Comparison of ENCODE assay signal across 10 mouse cellular contexts in genomic region chr10:75116842-75117457, GRCm38 (mm10). TPM values are rescaled to one million over a fixed set of nuclear protein-coding genes. Genes with fewer than 3 reads are reported as not detected.
DNase-seq lines count a peak whose midpoint lies in the region; ATAC-seq and TF ChIP-seq lines count a peak whose summit lies in the region.
"Had no signal": no experiment of that assay in that cellular context is flagged by ENCODE, and none has a peak within 500 bp of the region (broad histone marks: within the 10 kb centered on the region; RNA-seq: fewer than 3 reads in every experiment).

No protein-coding gene starts in this region.

- WGBS in lung, embryonic 14.5 days, result 40% methylated on average over 7 of the region's 7 CpGs
- 41% methylated on average over 7 of the region's 7 CpGs for WGBS in stomach, embryonic 16.5 days
- WGBS in thymus, adult 2 months, result 92% methylated on average over 7 of the region's 7 CpGs

- peaks cover 15% of the 10 kb centered on the region; the same call in 1 of the 2 replicates for H3K4me1 ChIP-seq in lung, embryonic 14.5 days (ENCODE audit: insufficient read depth)
- peaks cover 27% of the 10 kb centered on the region for H3K4me1 ChIP-seq in stomach, embryonic 16.5 days (ENCODE audit: control insufficient read depth, insufficient read depth, low read length)
- no peaks in the 10 kb centered on the region; the same call in 1 of the 2 replicates for H3K4me1 ChIP-seq in thymus, adult 2 months (replicated peaks; ENCODE audit: control insufficient read depth, insufficient read depth, low read length)

- H3K4me3 ChIP-seq in lung, embryonic 14.5 days (ENCODE audit: low read depth, low read length), result no peak overlapping the region
- 0 out of 2 replicates have a peak overlapping the region, but pooled peaks have one; percentile 7 for H3K4me3 ChIP-seq in gastrocnemius, adult 2 months
- no peak overlapping the region for H3K4me3 ChIP-seq in stomach, embryonic 16.5 days (replicated peaks; ENCODE audit: low read length)
- H3K4me3 ChIP-seq in thymus, adult 2 months (ENCODE audit: control insufficient read depth, insufficient read depth, low read length), result no peak overlapping the region

- no peak for TF ChIP-seq POLR2A in thymus, adult 2 months (IDR thresholded peaks at IDR 0.05; ENCODE audit: control insufficient read depth, extremely low read depth, insufficient read depth, low read length, poor library complexity)

- peak; percentile 55 for DNase-seq in lung, embryonic 14.5 days
- no peak for DNase-seq in lung, postnatal 14 days
- DNase-seq in gastrocnemius, adult 2 months, result no peak
- DNase-seq in heart, postnatal 4 days, result peak; percentile 52
- DNase-seq in cerebellum, adult 11-12 months, result no peak
- no peak for DNase-seq in thymus, adult 2 months
- DNase-seq: cerebellum, adult 8-10 months had no signal

- intact Hi-C loops in gastrocnemius, adult 2 months (cut with DNase I), result no loop called here

- no peak overlapping the region for H3K9ac ChIP-seq in lung, embryonic 14.5 days
- no peak overlapping the region for H3K9ac ChIP-seq in stomach, embryonic 16.5 days (ENCODE audit: low read length)
- H3K9ac ChIP-seq: hindbrain, embryonic 14.5 days had no signal

- no peak overlapping the region for H3K4me2 ChIP-seq in lung, embryonic 14.5 days
- H3K4me2 ChIP-seq in stomach, embryonic 16.5 days (ENCODE audit: low read depth, low read length), result no peak overlapping the region
- H3K4me2 ChIP-seq: hindbrain, embryonic 14.5 days had no signal

- ATAC-seq in lung, embryonic 14.5 days (ENCODE audit: insufficient read depth), result peak; percentile 53
- peak; percentile 16; the same call in 1 of the 2 replicates for ATAC-seq in stomach, embryonic 16.5 days (ENCODE audit: insufficient read depth, low FRiP score)
- ATAC-seq: midbrain, embryonic 16.5 days had no signal

- no peaks in the 10 kb centered on the region for H3K27me3 ChIP-seq in lung, embryonic 14.5 days (ENCODE audit: insufficient read depth, low read length)
- H3K27me3 ChIP-seq in stomach, embryonic 16.5 days (ENCODE audit: control insufficient read depth, insufficient read depth, low read length), result no peaks in the 10 kb centered on the region
- H3K27me3 ChIP-seq in thymus, adult 2 months (ENCODE audit: control insufficient read depth, insufficient read depth, low read length), result no peaks in the 10 kb centered on the region

- peaks cover 12% of the 10 kb centered on the region; the same call in 1 of the 2 replicates for H3K36me3 ChIP-seq in lung, embryonic 14.5 days (ENCODE audit: insufficient read depth)
- no peaks in the 10 kb centered on the region for H3K36me3 ChIP-seq in stomach, embryonic 16.5 days (ENCODE audit: control insufficient read depth, insufficient read depth, low read length)
- H3K36me3 ChIP-seq in thymus, adult 2 months (ENCODE audit: control insufficient read depth, insufficient read depth, low read length), result no peaks in the 10 kb centered on the region

- H3K27ac ChIP-seq in lung, embryonic 14.5 days (ENCODE audit: low read depth), result peak overlapping the region; percentile 8
- H3K27ac ChIP-seq in gastrocnemius, adult 2 months, result peak overlapping the region; percentile 35
- H3K27ac ChIP-seq in stomach, embryonic 16.5 days (ENCODE audit: low read length), result peak overlapping the region; percentile 71
- H3K27ac ChIP-seq in thymus, adult 2 months (ENCODE audit: control insufficient read depth, insufficient read depth, low read length), result no peak overlapping the region
- H3K27ac ChIP-seq: hindbrain, embryonic 14.5 days had no signal

- TF ChIP-seq CTCF in lung, embryonic 14.5 days (IDR thresholded peaks at IDR 0.05; ENCODE audit: low read depth), result no peak
- TF ChIP-seq CTCF in gastrocnemius, adult 2 months (IDR thresholded peaks at IDR 0.05), result no peak
- TF ChIP-seq CTCF in thymus, adult 2 months (IDR thresholded peaks at IDR 0.05; ENCODE audit: borderline replicate concordance, control insufficient read depth, extremely low read depth, insufficient read depth, low read length, poor library complexity), result no peak

- H3K9me3 ChIP-seq in lung, embryonic 14.5 days (ENCODE audit: low read depth, low read length), result no peaks in the 10 kb centered on the region
- H3K9me3 ChIP-seq in stomach, embryonic 16.5 days (replicated peaks; ENCODE audit: control insufficient read depth, low read length), result no peaks in the 10 kb centered on the region

RNA-seq across cellular contexts. Expression of gene Bcr, which starts 56.6 kb away (rescaled TPM):
- 10.9 and 11.5 TPM in 2 replicates for polyA plus RNA-seq in lung, embryonic 14.5 days (2014; fragmentation: Nextera tagmentation; extraction: Ambion mirVana)
- total RNA-seq in gastrocnemius, adult 2 months (2021), result 1 to 10 TPM; 4.1 to 5.1 TPM
- 10 to 100 TPM; 15.5 to 16.4 TPM for total RNA-seq in heart, postnatal 4 days (2021)
- polyA plus RNA-seq in stomach, embryonic 16.5 days (2015; fragmentation: Nextera tagmentation; extraction: Ambion mirVana), result 7.4 and 8.8 TPM in 2 replicates
- 20.8 and 22.7 TPM in 2 replicates for polyA plus RNA-seq in thymus, adult 2 months (2012; rRNA removed)

Comparison
In these comparisons a context has a peak if more than half of its experiments do, and no peak if none do; other contexts are left out.
1. DNase-seq: peak in lung, embryonic 14.5 days (single experiment) and heart, postnatal 4 days (single experiment); none in lung, postnatal 14 days (single experiment), gastrocnemius, adult 2 months (single experiment), cerebellum, adult 11-12 months (single experiment) and thymus, adult 2 months (single experiment).